Mouse (Mus musculus) embryonic facial prominence, embryonic 15.5 days (tissue): ENCODE data around the gene Iapp. TPM values are rescaled to one million over a fixed set of nuclear protein-coding genes. Genes with fewer than 3 reads are reported as not detected.
"Not testable (repeated sequence)": the region's sequence is repeated elsewhere in the genome, so short reads cannot be mapped to it uniquely, and the experiment has no call there.

Source experiments
- ATAC-seq: fragments of 200-750 bp; cut with Nextera tagmentation; 2 replicates; pipeline ENCODE4 v1.8.0; 2017; ENCODE audit warnings: low read depth, moderate TSS enrichment; ENCODE audit not compliant: insufficient number of reproducible peaks, low FRiP score, low TSS enrichment
- H3K27ac ChIP-seq: fragments of 300-500 bp; sonication (generic); replicated peaks from 2 replicates; pipeline ENCODE4 v1.5.1; 2015; ENCODE audit warnings: mild to moderate bottlenecking, inconsistent platforms
- H3K27me3 ChIP-seq: fragments of 300-500 bp; sonication (generic); 2 replicates; pipeline ENCODE4 v1.6.1; 2015; ENCODE audit warnings: inconsistent platforms
- H3K36me3 ChIP-seq: fragments of 300-500 bp; sonication (generic); 2 replicates; pipeline ENCODE4 v1.6.1; 2015; ENCODE audit warnings: mild to moderate bottlenecking, inconsistent platforms
- H3K4me1 ChIP-seq: fragments of 300-500 bp; sonication (generic); 2 replicates; pipeline ENCODE4 v1.6.1; 2015; ENCODE audit warnings: inconsistent platforms
- H3K4me2 ChIP-seq: fragments of 300-500 bp; sonication (generic); replicated peaks from 2 replicates; pipeline ENCODE4 v1.6.1; 2015; ENCODE audit warnings: mild to moderate bottlenecking, inconsistent platforms
- H3K4me3 ChIP-seq: fragments of 300-500 bp; sonication (generic); replicated peaks from 2 replicates; pipeline ENCODE4 v1.5.1; 2015; ENCODE audit warnings: mild to moderate bottlenecking, inconsistent platforms
- H3K9ac ChIP-seq: fragments of 300-500 bp; sonication (generic); 2 replicates; pipeline ENCODE4 v1.6.1; 2015; ENCODE audit warnings: inconsistent platforms
- H3K9me3 ChIP-seq: fragments of 300-500 bp; sonication (generic); replicated peaks from 2 replicates; pipeline ENCODE4 v1.6.1; 2016; ENCODE audit warnings: inconsistent platforms
- WGBS: fragments of 180-500 bp; shearing (Covaris S2); methylation state at CpG from one replicate; pipeline ENCODE4 v1.1.7; 2015; 5-methylcytosine and 5-hydroxymethylcytosine counted together
- polyA plus RNA-seq: library from polyadenylated mRNA; unstranded; fragments of >200 nt; fragmentation: Nextera tagmentation; extraction: Ambion mirVana; gene quantifications from 2 replicates; pipeline ENCODE4 v1.2.1, GENCODE M21; 2015

Iapp gene
- 0.24 TPM in 1 of 2 replicates, not detected in the other for polyA plus RNA-seq

DNA sequence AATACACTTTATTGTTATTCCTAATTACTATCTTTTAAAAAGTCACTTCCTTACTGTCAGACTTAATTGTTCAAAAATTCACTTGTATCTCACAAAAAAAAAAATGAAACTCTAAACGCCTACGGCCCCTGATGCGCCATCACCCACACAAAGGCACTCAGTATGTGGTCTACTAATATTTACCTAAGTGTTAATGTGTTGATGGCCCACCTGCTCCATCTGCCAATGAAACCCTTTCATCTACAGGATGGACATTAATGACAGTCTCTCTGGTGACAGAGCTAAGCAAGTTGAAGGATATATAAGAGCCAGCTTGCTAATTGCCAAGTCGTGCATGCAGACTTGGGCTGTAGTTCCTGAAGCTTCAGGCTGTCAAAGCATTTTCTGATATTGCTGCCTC is at the start of gene Iapp:
TSS of gene Iapp (plus strand) at position 326 of the 400 bp plus-strand sequence.
- WGBS: 55% methylated on average over 4 of the region's 4 CpGs
- Histone ChIP-seq H3K4me1 (no peaks in the 10 kb centered on the region), H3K4me2 (no peak within 1 kb of the TSS), H3K9ac (no peak within 1 kb of the TSS), H3K9me3 (no peaks in the 10 kb centered on the region), H3K27me3 (no peaks in the 10 kb centered on the region), H3K36me3 (no peaks in the 10 kb centered on the region), H3K27ac (no peak within 1 kb of the TSS), H3K4me3 (no peak within 1 kb of the TSS)
- no peak for ATAC-seq

DNA sequence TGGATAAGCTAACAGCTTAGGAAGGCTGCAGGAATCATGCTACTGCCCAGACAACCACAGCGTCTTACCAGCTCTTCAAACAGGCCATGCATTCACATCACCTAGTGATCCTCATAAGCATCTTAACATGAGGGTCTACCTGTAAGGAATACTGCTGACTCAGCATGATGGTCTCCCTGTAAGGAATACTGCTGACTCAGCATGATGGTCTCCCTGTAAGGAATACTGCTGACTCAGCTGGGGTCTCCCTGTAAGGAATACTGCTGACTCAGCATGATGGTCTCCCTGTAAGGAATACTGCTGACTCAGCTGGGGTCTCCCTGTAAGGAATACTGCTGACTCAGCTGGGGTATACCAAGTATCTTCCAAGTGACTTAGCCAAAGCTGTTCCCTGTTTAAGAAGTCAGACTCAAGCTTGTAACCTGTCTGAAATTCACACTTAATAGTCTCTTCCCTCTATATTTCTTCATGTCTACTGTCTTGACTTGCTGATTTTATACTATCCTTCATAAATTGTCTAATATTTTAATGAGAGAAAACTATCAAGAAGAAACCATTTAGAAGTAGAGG is 47.4 kb upstream of the Iapp start:
- 84% methylated on average over 1 of the region's 1 CpGs for WGBS

DNA sequence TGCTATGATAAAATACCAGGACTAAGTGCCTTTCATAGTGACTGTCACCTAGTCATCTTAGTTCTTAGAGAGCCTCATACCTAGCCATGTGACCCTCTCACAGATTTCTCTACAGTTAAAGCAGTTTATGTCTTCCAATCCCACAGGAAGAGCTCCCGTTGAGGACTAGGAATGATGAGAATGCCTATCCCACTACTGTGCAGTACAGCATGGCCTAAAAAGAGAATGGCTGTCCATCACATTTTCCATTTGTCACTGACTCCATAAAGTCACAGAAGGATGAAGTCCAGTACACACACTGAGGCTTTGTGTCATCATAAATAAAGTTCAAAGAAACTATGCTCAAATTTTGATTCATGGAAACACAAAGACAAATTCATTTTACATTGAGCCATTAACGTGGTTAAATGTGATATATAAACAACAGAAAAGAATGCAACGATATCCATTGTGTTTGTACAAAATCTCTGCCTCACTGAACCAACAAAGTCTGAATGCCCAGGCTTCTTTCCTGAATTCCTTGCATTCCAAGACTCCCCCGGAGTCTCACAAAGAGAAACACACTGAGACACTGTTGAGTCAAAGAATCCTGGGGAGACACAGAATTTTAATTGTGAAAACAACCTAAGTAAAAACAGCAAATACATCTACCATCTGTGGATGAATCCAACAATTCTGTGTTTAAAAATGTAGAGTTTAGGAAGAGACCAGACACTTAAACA is 22.3 kb upstream of the Iapp start:
- no peak overlapping the region for H3K4me2 ChIP-seq
- H3K4me3 ChIP-seq: no peak overlapping the region
- no peak overlapping the region for H3K9ac ChIP-seq
- H3K9me3 ChIP-seq: no peaks in the 10 kb centered on the region
- H3K36me3 ChIP-seq: no peaks in the 10 kb centered on the region
- no peak for ATAC-seq
- 12% methylated on average over 4 of the region's 4 CpGs for WGBS
- no peak overlapping the region for H3K27ac ChIP-seq
- H3K27me3 ChIP-seq: no peaks in the 10 kb centered on the region
- no peaks in the 10 kb centered on the region for H3K4me1 ChIP-seq

More for the DNA sequence above, 47.4 kb upstream of the Iapp start:
- not testable (repeated sequence) for H3K4me3 ChIP-seq, H3K36me3 ChIP-seq, H3K27me3 ChIP-seq, H3K4me1 ChIP-seq, H3K9me3 ChIP-seq, H3K4me2 ChIP-seq, ATAC-seq, H3K27ac ChIP-seq, H3K9ac ChIP-seq

DNA sequence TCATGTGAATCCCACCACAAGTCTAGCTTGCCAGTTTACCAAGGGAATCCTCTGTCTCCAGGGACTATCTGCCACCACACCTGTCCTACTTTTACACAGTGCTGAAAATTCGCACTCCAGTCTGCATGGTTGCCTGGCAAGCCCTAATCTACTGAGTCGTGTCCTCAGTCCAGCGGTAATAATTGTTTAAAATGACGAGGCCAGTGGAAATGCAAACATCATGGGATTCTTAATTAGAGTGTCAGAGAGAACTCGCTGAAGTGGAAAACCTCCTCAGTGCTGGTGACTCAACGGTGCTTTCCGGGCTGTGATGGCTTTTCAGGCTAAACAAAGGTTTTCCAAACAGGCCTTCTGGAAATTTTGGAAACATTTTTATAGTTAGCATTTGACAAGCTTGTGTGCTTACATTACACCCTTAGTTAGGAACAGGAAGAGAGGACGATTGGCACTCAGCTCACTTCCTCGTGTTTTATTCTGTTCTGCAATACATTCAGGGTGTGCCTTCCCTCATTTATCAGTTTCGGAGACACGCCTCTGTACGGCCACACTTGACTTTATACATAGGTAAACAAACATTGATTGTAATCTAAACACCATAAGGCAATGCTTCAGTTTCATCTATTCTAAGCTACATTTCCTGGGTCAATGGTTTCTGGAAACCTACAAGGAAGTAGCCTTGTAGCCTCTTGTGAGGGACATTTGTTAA is 8.7 kb upstream of the Iapp start:
- no peak overlapping the region for H3K27ac ChIP-seq
- no peaks in the 10 kb centered on the region for H3K27me3 ChIP-seq
- H3K9me3 ChIP-seq: no peaks in the 10 kb centered on the region
- H3K4me2 ChIP-seq: no peak overlapping the region
- no peaks in the 10 kb centered on the region for H3K4me1 ChIP-seq
- ATAC-seq: no peak
- no peaks in the 10 kb centered on the region for H3K36me3 ChIP-seq
- WGBS: 73% methylated on average over 12 of the region's 12 CpGs
- H3K4me3 ChIP-seq: no peak overlapping the region
- no peak overlapping the region for H3K9ac ChIP-seq

DNA sequence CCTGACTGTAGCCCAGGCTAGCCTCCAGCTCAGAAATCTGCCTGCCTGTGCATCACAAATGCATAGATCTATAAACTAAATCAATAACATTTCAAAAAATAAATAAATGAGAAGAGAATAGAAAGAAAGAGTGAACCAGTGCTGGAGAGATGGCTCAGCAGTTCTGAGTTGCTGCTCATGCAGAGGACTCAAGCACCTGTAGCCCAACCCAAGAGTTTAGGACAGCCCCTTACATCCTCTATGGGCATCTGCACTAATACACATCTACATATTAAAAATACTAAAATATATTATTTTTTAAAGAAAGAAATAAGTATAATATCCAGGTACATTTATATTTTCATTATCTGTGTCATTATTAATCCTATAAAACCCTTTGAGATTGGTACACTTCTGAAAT is 6.9 kb downstream of the Iapp start:
- no peak for ATAC-seq
- H3K4me2 ChIP-seq: no peak overlapping the region
- H3K9ac ChIP-seq: no peak overlapping the region
- H3K4me1 ChIP-seq: no peaks in the 10 kb centered on the region
- no peaks in the 10 kb centered on the region for H3K27me3 ChIP-seq
- H3K9me3 ChIP-seq: 0 out of 2 replicates have a peak, but pooled peaks cover 3% of the 10 kb centered on the region
- no peak overlapping the region for H3K27ac ChIP-seq
- no peak overlapping the region for H3K4me3 ChIP-seq
- H3K36me3 ChIP-seq: no peaks in the 10 kb centered on the region

DNA sequence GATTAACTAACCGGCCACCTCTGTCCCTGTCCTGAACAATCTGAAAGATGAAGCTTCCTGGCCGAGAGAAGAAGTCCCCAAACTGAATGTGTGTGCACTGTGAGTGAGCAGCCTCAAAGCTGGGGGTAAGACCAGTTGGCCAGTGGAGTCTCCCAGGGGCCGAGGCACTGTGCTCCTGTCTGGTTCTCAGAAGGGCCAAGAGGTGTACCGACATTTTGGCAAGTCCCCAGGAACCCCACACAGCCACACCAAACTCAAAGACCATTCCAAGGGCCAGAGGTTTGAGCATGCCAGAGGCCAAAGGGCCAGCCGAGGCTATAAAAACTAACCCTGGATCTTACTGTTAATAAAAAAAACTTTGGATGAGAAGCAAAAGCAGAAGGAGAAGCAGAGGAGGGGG is 16.1 kb downstream of the Iapp start:
- no peak overlapping the region for H3K4me2 ChIP-seq
- H3K27ac ChIP-seq: no peak overlapping the region

DNA sequence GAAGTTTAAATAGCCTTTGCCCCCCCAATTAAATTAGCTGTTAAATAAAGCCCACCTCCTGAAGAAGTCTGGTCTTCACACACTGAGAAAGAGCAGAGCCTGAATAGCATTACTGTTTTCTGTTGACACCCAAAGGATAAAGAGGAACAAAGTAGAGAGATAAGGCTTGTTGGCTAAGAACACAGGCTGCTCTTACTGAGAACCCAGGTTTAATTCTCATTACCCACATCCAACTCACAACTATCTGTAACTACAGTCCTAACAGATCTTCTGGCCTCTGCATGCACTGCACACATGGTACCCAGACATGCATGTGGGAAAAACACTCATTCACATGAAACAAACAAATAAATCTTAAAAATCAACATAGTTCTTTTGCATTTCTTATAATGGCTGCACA is 18.9 kb downstream of the Iapp start:
- no peaks in the 10 kb centered on the region for H3K4me1 ChIP-seq

More for the DNA sequence above, 16.1 kb downstream of the Iapp start:
- Histone ChIP-seq H3K27me3 (no peaks in the 10 kb centered on the region), H3K9me3 (0 out of 2 replicates have a peak, but pooled peaks cover 3% of the 10 kb centered on the region), H3K9ac (no peak overlapping the region), H3K4me3 (no peak overlapping the region), H3K36me3 (no peaks in the 10 kb centered on the region), H3K4me1 (no peaks in the 10 kb centered on the region)
- no peak for ATAC-seq
- WGBS: 82% methylated on average over 5 of the region's 5 CpGs

DNA sequence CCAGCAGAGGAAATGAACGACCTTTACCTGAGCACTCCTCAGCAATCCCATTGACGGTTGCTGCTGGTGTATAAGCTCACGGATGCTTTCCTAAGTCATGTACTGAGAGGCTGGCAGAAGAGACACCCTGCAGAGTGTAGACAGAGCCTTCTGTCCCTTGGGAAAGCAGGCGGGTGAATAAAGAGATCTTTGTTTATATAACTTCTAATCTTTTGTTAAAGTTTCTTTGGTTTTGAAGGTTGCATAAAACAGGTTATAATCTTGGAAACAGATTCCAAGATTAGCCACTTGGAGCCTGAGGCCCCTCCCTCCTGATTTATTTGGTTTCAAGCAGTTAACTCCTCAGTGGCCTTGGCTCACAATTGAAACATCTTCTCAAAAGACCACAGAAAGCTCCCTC is 24.7 kb downstream of the Iapp start, which contains the start of gene Slco1a5:
TSS of gene Slco1a5 (minus strand) at position 101 of the 400 bp plus-strand sequence.
- H3K4me2 ChIP-seq: no peak within 1 kb of the TSS
- no peaks in the 10 kb centered on the region for H3K9me3 ChIP-seq
- H3K27me3 ChIP-seq: no peaks in the 10 kb centered on the region
- no peaks in the 10 kb centered on the region for H3K36me3 ChIP-seq
- no peak for ATAC-seq
- no peaks in the 10 kb centered on the region for H3K4me1 ChIP-seq
- H3K27ac ChIP-seq: no peak within 1 kb of the TSS
- H3K4me3 ChIP-seq: no peak within 1 kb of the TSS
- WGBS: 20% methylated on average over 4 of the region's 4 CpGs
- H3K9ac ChIP-seq: no peak within 1 kb of the TSS

More for the DNA sequence above, 18.9 kb downstream of the Iapp start:
- H3K27ac ChIP-seq: no peak overlapping the region
- no peak overlapping the region for H3K4me2 ChIP-seq
- H3K4me3 ChIP-seq: no peak overlapping the region
- ATAC-seq: no peak
- no peak overlapping the region for H3K9ac ChIP-seq
- no peaks in the 10 kb centered on the region for H3K27me3 ChIP-seq
- no peaks in the 10 kb centered on the region for H3K36me3 ChIP-seq
- H3K9me3 ChIP-seq: no peaks in the 10 kb centered on the region

DNA sequence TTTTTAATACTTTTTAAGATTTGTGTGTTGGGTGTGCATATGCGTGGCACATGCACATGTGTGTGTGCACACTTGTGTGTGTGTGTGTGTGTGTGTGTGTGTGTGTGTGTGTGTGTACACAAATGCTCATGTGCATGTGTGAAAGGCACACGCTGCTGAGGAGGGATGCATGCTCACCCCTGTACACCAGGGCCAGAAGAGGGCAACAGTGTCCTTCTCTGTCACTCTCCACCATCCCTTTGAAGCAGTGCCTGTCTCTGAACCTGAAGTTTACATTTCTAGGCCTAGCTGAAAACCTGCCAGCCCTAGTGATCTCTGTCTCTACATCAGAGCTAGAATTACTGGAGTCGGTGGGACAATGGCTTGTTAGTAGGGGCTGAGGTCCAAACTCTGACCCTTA is 28.4 kb downstream of the Iapp start:
- no peak for ATAC-seq
- no peak overlapping the region for H3K27ac ChIP-seq
- no peaks in the 10 kb centered on the region for H3K4me1 ChIP-seq
- H3K36me3 ChIP-seq: no peaks in the 10 kb centered on the region
- H3K4me3 ChIP-seq: no peak overlapping the region
- no peak overlapping the region for H3K9ac ChIP-seq
- no peaks in the 10 kb centered on the region for H3K9me3 ChIP-seq
- H3K27me3 ChIP-seq: no peaks in the 10 kb centered on the region
- 75% methylated on average over 3 of the region's 3 CpGs for WGBS
- no peak overlapping the region for H3K4me2 ChIP-seq

DNA sequence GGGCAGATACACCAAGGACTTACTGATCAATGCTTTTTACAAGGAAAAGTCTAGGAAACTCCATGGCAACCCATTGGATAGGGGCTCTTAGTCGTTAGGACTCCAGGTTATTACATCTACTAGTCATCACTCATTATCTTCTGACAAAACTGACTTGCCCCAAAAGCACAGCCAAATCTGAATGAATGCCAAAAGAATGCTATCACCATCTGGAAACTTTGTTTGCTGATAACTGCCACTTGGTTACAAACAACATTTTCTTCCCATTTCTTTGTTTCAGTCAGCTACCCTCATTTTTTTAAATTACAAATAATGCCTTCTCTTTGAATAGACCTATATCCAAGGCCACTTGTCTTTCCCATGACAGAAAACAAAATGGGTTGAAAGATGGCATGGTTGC is 31.0 kb downstream of the Iapp start:
- no peak overlapping the region for H3K4me2 ChIP-seq
- H3K27me3 ChIP-seq: no peaks in the 10 kb centered on the region
- WGBS: 84% methylated on average over 1 of the region's 1 CpGs
- no peak for ATAC-seq
- no peak overlapping the region for H3K4me3 ChIP-seq
- no peaks in the 10 kb centered on the region for H3K9me3 ChIP-seq
- no peaks in the 10 kb centered on the region for H3K36me3 ChIP-seq
- no peaks in the 10 kb centered on the region for H3K4me1 ChIP-seq
- H3K9ac ChIP-seq: no peak overlapping the region
- no peak overlapping the region for H3K27ac ChIP-seq

DNA sequence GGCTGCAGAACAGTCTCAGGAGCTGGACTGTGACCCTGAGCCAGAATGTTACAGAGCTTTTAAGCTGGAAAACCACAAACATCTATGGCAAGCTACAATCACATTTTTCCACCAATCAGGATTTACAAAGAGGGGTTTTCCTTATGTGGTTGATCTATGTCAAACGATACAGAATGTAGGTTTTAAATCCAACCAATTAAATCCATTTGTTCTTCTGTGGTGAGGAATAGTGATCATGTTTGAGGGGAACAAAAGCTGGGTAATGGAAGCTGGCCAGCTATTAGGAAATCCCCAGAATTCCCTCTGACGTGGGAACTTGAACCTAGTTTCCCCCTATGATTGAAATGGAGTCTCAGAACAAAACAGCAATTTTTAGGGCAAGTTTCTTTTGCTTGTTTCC is 40.7 kb downstream of the Iapp start:
- H3K27ac ChIP-seq: no peak overlapping the region
- no peak overlapping the region for H3K4me2 ChIP-seq
- no peak; the same call in 1 of the 2 replicates for ATAC-seq
- H3K4me1 ChIP-seq: no peaks in the 10 kb centered on the region
- 28% methylated on average over 2 of the region's 2 CpGs for WGBS
- no peak overlapping the region for H3K9ac ChIP-seq
- H3K9me3 ChIP-seq: no peaks in the 10 kb centered on the region
- no peaks in the 10 kb centered on the region for H3K27me3 ChIP-seq
- no peaks in the 10 kb centered on the region for H3K36me3 ChIP-seq
- no peak overlapping the region for H3K4me3 ChIP-seq
